Mouse (Mus musculus) liver, postnatal 0 days (tissue): ENCODE data around the gene Gm11562. TPM values are rescaled to one million over a fixed set of nuclear protein-coding genes. Genes with fewer than 3 reads are reported as not detected.

ENCODE experiments used
- ATAC-seq: fragments of 200-750 bp; cut with Nextera tagmentation; 2 replicates; pipeline ENCODE4 v1.8.0; 2017; ENCODE audit warnings: mild to moderate bottlenecking, moderate library complexity
- DNase-seq: peaks from one replicate; pipeline ENCODE4 v3.0.0-alpha.2; 2016
- H3K27ac ChIP-seq: fragments of 300-500 bp; sonication (generic); 2 replicates; pipeline ENCODE4 v1.5.1; 2014; ENCODE audit warnings: antibody characterized with exemption, moderate library complexity, mild to moderate bottlenecking, low read depth
- H3K27me3 ChIP-seq: fragments of 300-500 bp; sonication (generic); 2 replicates; pipeline ENCODE4 v1.6.1; 2014; ENCODE audit warnings: low read length, control low read depth, mixed read lengths; ENCODE audit not compliant: insufficient read depth
- H3K36me3 ChIP-seq: fragments of 300-500 bp; sonication (generic); replicated peaks from 2 replicates; pipeline ENCODE4 v1.6.1; 2014; ENCODE audit warnings: mild to moderate bottlenecking, control low read depth, low read length, moderate library complexity, mixed read lengths; ENCODE audit not compliant: insufficient read depth
- H3K4me1 ChIP-seq: fragments of 300-500 bp; sonication (generic); 2 replicates; pipeline ENCODE4 v1.6.1; 2014; ENCODE audit warnings: antibody characterized with exemption, mild to moderate bottlenecking, control low read depth; ENCODE audit not compliant: insufficient read depth
- H3K4me2 ChIP-seq: fragments of 300-500 bp; sonication (generic); 2 replicates; pipeline ENCODE4 v1.6.1; 2014; ENCODE audit warnings: low read depth, mild to moderate bottlenecking, low read length, moderate library complexity, mixed read lengths
- H3K4me3 ChIP-seq: fragments of 300-500 bp; sonication (generic); 2 replicates; pipeline ENCODE4 v1.5.1; 2014; ENCODE audit warnings: low read depth, low read length
- H3K9ac ChIP-seq: fragments of 300-500 bp; sonication (generic); replicated peaks from 2 replicates; pipeline ENCODE4 v1.6.1; 2014; ENCODE audit warnings: mild to moderate bottlenecking, moderate library complexity
- H3K9me3 ChIP-seq: fragments of 300-500 bp; sonication (generic); 2 replicates; pipeline ENCODE4 v1.6.1; 2016; ENCODE audit warnings: mild to moderate bottlenecking, control low read depth, low read length, mixed read lengths
- CTCF ChIP-seq: sonication (generic); IDR thresholded peaks from 2 replicates; pipeline ENCODE4 v1.5.1; 2016; ENCODE audit warnings: antibody characterized with exemption, low read depth
- EP300 ChIP-seq: IDR thresholded peaks from 2 replicates; pipeline ENCODE4 v1.6.1; 2016; ENCODE audit warnings: antibody characterized with exemption, low read depth, mild to moderate bottlenecking
- WGBS: fragments of 180-500 bp; shearing (Covaris S2); extraction: QIAGEN DNeasy Blood & Tissue Kit; methylation state at CpG from one replicate; pipeline ENCODE4 v1.1.7; 2014; ENCODE audit not compliant: insufficient replicate concordance; 5-methylcytosine and 5-hydroxymethylcytosine counted together
- polyA plus RNA-seq: library from polyadenylated mRNA; unstranded; fragments of >200 nt; fragmentation: Nextera tagmentation; extraction: Ambion mirVana; gene quantifications from 2 replicates; pipeline ENCODE4 v1.2.1, GENCODE M21; 2015

Gm11562 gene
- polyA plus RNA-seq, 1 experiment from 2014 or later: not detected

- 78% methylated on average over 6 of the region's 6 CpGs for WGBS
- TF ChIP-seq EP300: no peak
- no peak for TF ChIP-seq CTCF
Observed at GRCm38 (mm10) chr11:99590981-99591380, 29.3 kb downstream of the Gm11562 start, which contains the start of gene Krtap1-3. Gene Krtap1-3, minus strand, starts transcription at chr11:99591339.

GRCm38 (mm10) chr11:99585096-99585495 lies 35.1 kb downstream of the Gm11562 start:
- Histone ChIP-seq H3K27ac (no peak overlapping the region), H3K9ac (no peak overlapping the region), H3K4me1 (no peaks in the 10 kb centered on the region), H3K4me2 (no peak overlapping the region), H3K4me3 (no peak overlapping the region), H3K36me3 (no peaks in the 10 kb centered on the region), H3K9me3 (no peaks in the 10 kb centered on the region), H3K27me3 (no peaks in the 10 kb centered on the region)
- DNase-seq (no peak), ATAC-seq (no peak)
- WGBS: 82% methylated on average over 7 of the region's 7 CpGs
- TF ChIP-seq CTCF (no peak), EP300 (no peak)

More at GRCm38 (mm10) chr11:99590981-99591380, 29.3 kb downstream of the Gm11562 start, which contains the start of gene Krtap1-3:
- no peak within 1 kb of the TSS for H3K27ac ChIP-seq
- H3K4me2 ChIP-seq: no peak within 1 kb of the TSS
- H3K9ac ChIP-seq: no peak within 1 kb of the TSS
- no peaks in the 10 kb centered on the region for H3K36me3 ChIP-seq
- no peaks in the 10 kb centered on the region for H3K9me3 ChIP-seq
- H3K27me3 ChIP-seq: no peaks in the 10 kb centered on the region
- no peak within 1 kb of the TSS for H3K4me3 ChIP-seq
- ATAC-seq (no peak), DNase-seq (no peak)
- no peaks in the 10 kb centered on the region for H3K4me1 ChIP-seq

GRCm38 (mm10) chr11:99583245-99583704 lies 37.0 kb downstream of the Gm11562 start, which contains the start of gene Krtap1-4:
Gene Krtap1-4, minus strand, starts transcription at chr11:99583654.
- no peaks in the 10 kb centered on the region for H3K9me3 ChIP-seq
- no peaks in the 10 kb centered on the region for H3K36me3 ChIP-seq
- H3K4me2 ChIP-seq: no peak within 1 kb of the TSS
- no peaks in the 10 kb centered on the region for H3K4me1 ChIP-seq
- TF ChIP-seq EP300 (no peak), CTCF (no peak)
- H3K9ac ChIP-seq: no peak within 1 kb of the TSS
- H3K27ac ChIP-seq: no peak within 1 kb of the TSS
- DNase-seq (no peak), ATAC-seq (no peak)
- no peaks in the 10 kb centered on the region for H3K27me3 ChIP-seq
- 84% methylated on average over 5 of the region's 5 CpGs for WGBS
- no peak within 1 kb of the TSS for H3K4me3 ChIP-seq

GRCm38 (mm10) chr11:99581564-99581963 lies 38.7 kb downstream of the Gm11562 start:
- no peak overlapping the region for H3K9ac ChIP-seq
- no peaks in the 10 kb centered on the region for H3K27me3 ChIP-seq
- no peak overlapping the region for H3K27ac ChIP-seq
- no peaks in the 10 kb centered on the region for H3K9me3 ChIP-seq
- H3K4me3 ChIP-seq: no peak overlapping the region
- ATAC-seq (no peak), DNase-seq (no peak)
- no peaks in the 10 kb centered on the region for H3K36me3 ChIP-seq
- WGBS: 73% methylated on average over 6 of the region's 6 CpGs
- no peaks in the 10 kb centered on the region for H3K4me1 ChIP-seq
- no peak overlapping the region for H3K4me2 ChIP-seq
- TF ChIP-seq EP300 (no peak), CTCF (no peak)

DNA sequence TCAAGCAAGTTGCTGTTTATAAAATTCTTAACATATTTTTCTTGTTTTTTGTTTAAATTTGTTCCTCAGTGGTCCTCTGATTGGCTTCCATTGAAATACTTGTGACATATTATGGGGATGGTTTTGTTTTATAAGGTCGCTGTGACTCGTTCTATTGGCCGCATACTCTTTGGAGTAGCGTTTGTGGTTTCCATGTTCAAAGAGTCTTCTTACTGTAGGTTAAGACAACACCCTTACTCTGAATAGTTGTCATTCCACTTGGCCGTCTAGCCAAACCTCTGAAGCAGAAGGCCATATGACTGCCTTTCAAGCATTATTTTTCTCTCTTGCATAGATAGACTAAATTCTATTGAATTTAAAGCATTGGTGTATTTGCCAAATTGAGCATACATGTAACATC lies 39.2 kb downstream of the Gm11562 start:
- DNase-seq (no peak), ATAC-seq (no peak)
- Histone ChIP-seq H3K4me2 (no peak overlapping the region), H3K27ac (no peak overlapping the region), H3K4me1 (no peaks in the 10 kb centered on the region), H3K27me3 (no peaks in the 10 kb centered on the region), H3K4me3 (no peak overlapping the region), H3K36me3 (no peaks in the 10 kb centered on the region), H3K9ac (no peak overlapping the region), H3K9me3 (no peaks in the 10 kb centered on the region)
- WGBS: 78% methylated on average over 5 of the region's 5 CpGs
- TF ChIP-seq CTCF (no peak), EP300 (no peak)

GRCm38 (mm10) chr11:99580636-99581035 lies 39.6 kb downstream of the Gm11562 start, which contains the start of gene Krtap1-5:
Gene Krtap1-5, minus strand, starts transcription at chr11:99581016.
- WGBS: 81% methylated on average over 6 of the region's 6 CpGs
- Histone ChIP-seq H3K9me3 (no peaks in the 10 kb centered on the region), H3K4me3 (no peak within 1 kb of the TSS), H3K27me3 (no peaks in the 10 kb centered on the region), H3K9ac (no peak within 1 kb of the TSS), H3K27ac (no peak within 1 kb of the TSS), H3K36me3 (no peaks in the 10 kb centered on the region), H3K4me2 (no peak within 1 kb of the TSS), H3K4me1 (no peaks in the 10 kb centered on the region)
- no peak for DNase-seq
- TF ChIP-seq EP300: no peak
- no peak for TF ChIP-seq CTCF
- ATAC-seq: no peak
